Mouse (Mus musculus): ENCODE measurements around the gene Nmd3. TPM values are rescaled to one million over a fixed set of nuclear protein-coding genes. Genes with fewer than 3 reads are reported as not detected.

The Nmd3 gene
- polyA plus RNA-seq (2015; fragmentation: Nextera tagmentation; extraction: Ambion mirVana), result 139 TPM in 2 replicates

- H3K9ac ChIP-seq, result peak within 1 kb of the TSS; percentile 84
- ATAC-seq (ENCODE audit: borderline replicate concordance, extremely low read depth, low FRiP score, low TSS enrichment), result peak; percentile 96
- peak within 1 kb of the TSS; percentile 84 for H3K4me2 ChIP-seq
- WGBS, result under 1% methylated on average over 32 of the region's 33 CpGs
- H3K9me3 ChIP-seq, result no peaks in the 10 kb centered on the region
- H3K4me3 ChIP-seq, result peak within 1 kb of the TSS; percentile 73
- H3K4me1 ChIP-seq, result peaks cover 13% of the 10 kb centered on the region
- H3K36me3 ChIP-seq, result 0 out of 2 replicates have a peak, but pooled peaks cover 3% of the 10 kb centered on the region
- no peaks in the 10 kb centered on the region for H3K27me3 ChIP-seq
- peak within 1 kb of the TSS; percentile 86 for H3K27ac ChIP-seq
These were observed at the start of gene Nmd3 for GRCm38 (mm10) chr3:69721814-69722186. Gene Nmd3, plus strand, starts transcription at chr3:69721985.

- H3K4me3 ChIP-seq, result no peak overlapping the region
- no peaks in the 10 kb centered on the region for H3K4me1 ChIP-seq
- no peak overlapping the region for H3K4me2 ChIP-seq
- no peak overlapping the region for H3K9ac ChIP-seq
- 93% methylated on average over 10 of the region's 10 CpGs for WGBS
- no peak for ATAC-seq (ENCODE audit: borderline replicate concordance, extremely low read depth, low FRiP score, low TSS enrichment)
- no peaks in the 10 kb centered on the region for H3K27me3 ChIP-seq
- H3K36me3 ChIP-seq, result no peaks in the 10 kb centered on the region
- H3K27ac ChIP-seq, result no peak overlapping the region
- H3K9me3 ChIP-seq, result no peaks in the 10 kb centered on the region
These were observed 48.4 kb upstream of the Nmd3 start for GRCm38 (mm10) chr3:69673351-69673750.

GRCm38 (mm10) chr3:69674206-69674605 lies 47.6 kb upstream of the Nmd3 start:
- H3K27me3 ChIP-seq, result no peaks in the 10 kb centered on the region
- no peak overlapping the region for H3K9ac ChIP-seq
- H3K4me3 ChIP-seq, result no peak overlapping the region
- H3K36me3 ChIP-seq, result no peaks in the 10 kb centered on the region
- H3K9me3 ChIP-seq, result no peaks in the 10 kb centered on the region
- H3K4me1 ChIP-seq, result no peaks in the 10 kb centered on the region
- 50% methylated on average over 3 of the region's 3 CpGs for WGBS
- H3K4me2 ChIP-seq, result no peak overlapping the region
- ATAC-seq (ENCODE audit: borderline replicate concordance, extremely low read depth, low FRiP score, low TSS enrichment), result no peak
- H3K27ac ChIP-seq, result no peak overlapping the region

- H3K27me3 ChIP-seq, result no peaks in the 10 kb centered on the region
- H3K9me3 ChIP-seq, result no peaks in the 10 kb centered on the region
- H3K4me1 ChIP-seq, result no peaks in the 10 kb centered on the region
- H3K27ac ChIP-seq, result no peak overlapping the region
- H3K36me3 ChIP-seq, result no peaks in the 10 kb centered on the region
- H3K4me2 ChIP-seq, result no peak overlapping the region
- H3K4me3 ChIP-seq, result no peak overlapping the region
- H3K9ac ChIP-seq, result no peak overlapping the region
- 39% methylated on average over 1 of the region's 1 CpGs for WGBS
- no peak for ATAC-seq (ENCODE audit: borderline replicate concordance, extremely low read depth, low FRiP score, low TSS enrichment)
These were observed 32.0 kb upstream of the Nmd3 start for GRCm38 (mm10) chr3:69689791-69690190.

DNA sequence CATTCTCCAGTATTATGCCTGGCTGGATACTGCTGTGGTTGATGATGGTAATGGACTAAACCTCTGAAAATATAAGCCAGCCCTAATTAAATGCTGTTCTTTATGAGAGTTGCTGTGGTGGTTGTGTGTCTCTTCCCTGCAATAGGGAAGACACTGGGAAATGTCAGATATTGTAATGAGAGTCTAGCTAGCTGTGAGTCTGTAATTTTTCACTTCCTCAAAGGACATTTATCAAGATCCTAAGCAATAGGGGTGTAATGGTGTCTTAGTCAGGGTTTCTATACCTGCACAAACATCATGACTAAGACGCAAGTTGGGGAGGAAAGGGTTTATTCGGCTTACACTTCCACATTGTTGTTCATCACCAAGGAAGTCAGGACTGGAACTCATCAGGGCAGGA lies 30.8 kb upstream of the Nmd3 start:
- Histone ChIP-seq H3K9ac (no peak overlapping the region), H3K4me3 (no peak overlapping the region), H3K9me3 (no peaks in the 10 kb centered on the region), H3K4me1 (no peaks in the 10 kb centered on the region), H3K27ac (no peak overlapping the region), H3K36me3 (no peaks in the 10 kb centered on the region), H3K4me2 (no peak overlapping the region), H3K27me3 (no peaks in the 10 kb centered on the region)
- ATAC-seq (ENCODE audit: borderline replicate concordance, extremely low read depth, low FRiP score, low TSS enrichment), result no peak
- WGBS, result 100% methylated on average over 2 of the region's 2 CpGs

- no peak overlapping the region for H3K9ac ChIP-seq
- no peaks in the 10 kb centered on the region for H3K27me3 ChIP-seq
- no peak overlapping the region for H3K4me2 ChIP-seq
- H3K36me3 ChIP-seq, result no peaks in the 10 kb centered on the region
- no peak overlapping the region for H3K27ac ChIP-seq
- H3K9me3 ChIP-seq, result no peaks in the 10 kb centered on the region
- H3K4me1 ChIP-seq, result no peaks in the 10 kb centered on the region
- no peak for ATAC-seq (ENCODE audit: borderline replicate concordance, extremely low read depth, low FRiP score, low TSS enrichment)
- WGBS, result 58% methylated on average over 6 of the region's 6 CpGs
- H3K4me3 ChIP-seq, result no peak overlapping the region
These were observed 21.8 kb upstream of the Nmd3 start for GRCm38 (mm10) chr3:69699851-69700500.

DNA sequence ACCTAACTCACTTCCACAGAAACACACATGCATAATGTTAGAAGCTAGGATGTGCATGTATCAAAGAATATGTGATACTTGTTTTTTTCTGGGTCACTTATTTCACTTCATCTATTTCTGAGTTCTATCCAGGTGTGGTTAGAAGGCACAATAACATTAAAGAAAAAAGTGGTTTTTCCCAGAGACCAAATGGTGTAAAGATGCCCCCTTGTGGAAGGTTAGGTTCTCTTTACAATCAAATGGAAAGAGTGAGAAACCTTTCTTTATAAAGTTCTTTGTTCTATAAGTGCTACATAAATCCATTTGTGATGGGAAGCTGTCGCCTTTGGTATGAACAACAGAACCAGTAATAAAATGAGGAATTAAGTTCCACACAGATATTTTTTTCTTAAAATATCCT lies 19.9 kb upstream of the Nmd3 start:
- H3K9me3 ChIP-seq, result no peaks in the 10 kb centered on the region
- no peaks in the 10 kb centered on the region for H3K27me3 ChIP-seq
- H3K9ac ChIP-seq, result no peak overlapping the region
- H3K36me3 ChIP-seq, result no peaks in the 10 kb centered on the region
- no peak overlapping the region for H3K4me3 ChIP-seq
- H3K4me2 ChIP-seq, result no peak overlapping the region
- no peak for ATAC-seq (ENCODE audit: borderline replicate concordance, extremely low read depth, low FRiP score, low TSS enrichment)
- 46% methylated on average over 1 of the region's 1 CpGs for WGBS
- no peaks in the 10 kb centered on the region for H3K4me1 ChIP-seq
- H3K27ac ChIP-seq, result no peak overlapping the region

DNA sequence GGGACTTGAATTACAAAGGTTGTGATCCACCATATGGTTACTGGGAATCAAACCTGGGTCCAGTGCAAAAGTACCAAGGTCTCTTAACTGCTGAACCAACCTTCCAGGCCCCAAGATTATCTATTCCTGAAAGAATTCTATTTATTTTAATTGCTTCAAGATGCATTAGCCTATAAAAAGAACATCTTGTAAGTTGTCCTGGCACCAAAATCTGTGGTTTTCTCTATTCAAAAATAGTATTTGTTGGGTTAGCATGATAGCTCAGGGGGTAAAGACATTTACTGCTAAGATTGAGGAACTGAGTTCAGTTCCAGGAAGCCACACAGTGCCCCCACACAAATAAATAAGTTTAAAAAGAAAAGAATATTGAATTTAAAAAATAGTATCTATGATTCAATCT lies 19.4 kb upstream of the Nmd3 start:
- no peak overlapping the region for H3K27ac ChIP-seq
- H3K9me3 ChIP-seq, result no peaks in the 10 kb centered on the region
- H3K4me3 ChIP-seq, result no peak overlapping the region
- H3K4me2 ChIP-seq, result no peak overlapping the region
- no peaks in the 10 kb centered on the region for H3K36me3 ChIP-seq
- no peaks in the 10 kb centered on the region for H3K27me3 ChIP-seq
- no peaks in the 10 kb centered on the region for H3K4me1 ChIP-seq
- no peak overlapping the region for H3K9ac ChIP-seq
- no peak for ATAC-seq (ENCODE audit: borderline replicate concordance, extremely low read depth, low FRiP score, low TSS enrichment)

DNA sequence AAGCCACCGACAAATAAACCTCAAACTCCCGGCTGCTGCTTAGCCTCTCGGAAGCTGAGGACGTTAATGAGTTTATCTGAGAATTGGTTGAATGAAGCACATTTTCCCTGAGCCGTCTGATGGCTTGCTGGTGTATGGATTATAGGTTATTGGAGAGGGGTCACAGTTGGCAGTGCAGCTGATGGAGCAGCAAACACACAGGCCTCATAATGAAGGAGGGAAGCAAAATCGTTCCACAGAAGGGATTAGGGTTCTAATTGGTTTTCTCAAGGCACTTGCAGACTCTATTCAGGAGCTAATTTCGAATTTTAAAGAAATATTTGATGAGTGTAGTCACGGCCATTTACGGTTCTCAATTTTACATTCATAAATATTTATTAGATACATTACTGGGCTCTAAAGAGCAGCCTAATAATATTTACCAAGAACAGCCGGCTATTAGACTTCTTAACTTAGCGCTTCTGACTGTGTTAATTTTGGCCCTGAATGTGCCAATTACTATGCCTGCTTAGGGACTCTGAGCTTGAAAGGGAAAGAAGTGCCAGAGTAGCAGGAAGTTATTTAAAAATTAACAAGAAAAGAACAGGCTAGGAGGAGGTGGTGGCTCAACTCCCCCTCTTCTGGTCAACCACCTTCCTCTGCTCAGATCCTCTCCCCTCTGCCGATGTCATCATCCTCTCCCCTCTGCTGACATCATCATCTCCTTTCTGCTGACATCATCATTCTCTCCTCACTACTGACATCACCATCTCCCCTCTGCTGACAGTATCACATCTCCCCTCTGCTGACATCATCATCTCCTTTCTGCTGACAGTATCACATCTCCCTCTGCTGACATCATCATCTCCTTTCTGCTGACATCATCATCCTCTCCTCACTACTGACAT lies 12.5 kb upstream of the Nmd3 start:
- WGBS, result 53% methylated on average over 12 of the region's 12 CpGs
- no peak overlapping the region for H3K9ac ChIP-seq
- no peak overlapping the region for H3K27ac ChIP-seq
- H3K4me2 ChIP-seq, result no peak overlapping the region
- H3K36me3 ChIP-seq, result no peaks in the 10 kb centered on the region
- no peaks in the 10 kb centered on the region for H3K9me3 ChIP-seq
- H3K27me3 ChIP-seq, result no peaks in the 10 kb centered on the region
- no peak overlapping the region for H3K4me3 ChIP-seq
- no peak for ATAC-seq (ENCODE audit: borderline replicate concordance, extremely low read depth, low FRiP score, low TSS enrichment)
- no peaks in the 10 kb centered on the region for H3K4me1 ChIP-seq

- H3K9me3 ChIP-seq, result no peaks in the 10 kb centered on the region
- no peaks in the 10 kb centered on the region for H3K36me3 ChIP-seq
- WGBS, result 50% methylated on average over 8 of the region's 8 CpGs
- H3K4me1 ChIP-seq, result no peaks in the 10 kb centered on the region
- H3K27me3 ChIP-seq, result no peaks in the 10 kb centered on the region
- ATAC-seq (ENCODE audit: borderline replicate concordance, extremely low read depth, low FRiP score, low TSS enrichment), result no peak
- H3K27ac ChIP-seq, result no peak overlapping the region
- H3K9ac ChIP-seq, result no peak overlapping the region
- H3K4me3 ChIP-seq, result no peak overlapping the region
- H3K4me2 ChIP-seq, result no peak overlapping the region
These were observed 9.7 kb upstream of the Nmd3 start for GRCm38 (mm10) chr3:69711907-69712600.

DNA sequence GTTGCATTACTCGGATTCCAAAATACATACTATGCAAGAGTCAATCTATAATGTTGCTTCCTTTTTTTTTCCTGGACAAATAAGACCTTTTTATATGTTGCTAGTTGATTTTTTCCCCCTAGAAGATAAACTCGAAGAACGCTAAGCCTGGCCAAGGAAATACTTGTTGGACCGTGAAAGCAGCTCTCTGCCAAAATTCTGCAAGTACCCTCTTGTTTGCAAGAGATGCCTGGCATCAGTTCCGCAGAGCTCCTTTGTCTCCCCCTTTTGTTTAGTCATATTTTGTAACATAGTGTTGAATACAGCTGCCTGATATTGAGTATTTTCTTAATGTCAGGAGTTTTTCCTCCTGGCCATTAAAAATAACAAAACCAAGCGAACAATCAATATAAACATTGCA lies 4.3 kb upstream of the Nmd3 start:
- ATAC-seq (ENCODE audit: borderline replicate concordance, extremely low read depth, low FRiP score, low TSS enrichment), result no peak
- Histone ChIP-seq H3K36me3 (no peaks in the 10 kb centered on the region), H3K27ac (no peak overlapping the region), H3K27me3 (no peaks in the 10 kb centered on the region), H3K4me1 (no peaks in the 10 kb centered on the region), H3K4me3 (no peak overlapping the region), H3K9ac (no peak overlapping the region), H3K4me2 (no peak overlapping the region), H3K9me3 (no peaks in the 10 kb centered on the region)
- WGBS, result 66% methylated on average over 6 of the region's 6 CpGs

Data from lung, embryonic 15.5 days (tissue).